Mouse (Mus musculus): ENCODE data around the gene Myo1h. TPM values are rescaled to one million over a fixed set of nuclear protein-coding genes. Genes with fewer than 3 reads are reported as not detected.

The Myo1h gene
- polyA plus RNA-seq, 1 experiment from 2014 or later = 1.9 TPM

DNA sequence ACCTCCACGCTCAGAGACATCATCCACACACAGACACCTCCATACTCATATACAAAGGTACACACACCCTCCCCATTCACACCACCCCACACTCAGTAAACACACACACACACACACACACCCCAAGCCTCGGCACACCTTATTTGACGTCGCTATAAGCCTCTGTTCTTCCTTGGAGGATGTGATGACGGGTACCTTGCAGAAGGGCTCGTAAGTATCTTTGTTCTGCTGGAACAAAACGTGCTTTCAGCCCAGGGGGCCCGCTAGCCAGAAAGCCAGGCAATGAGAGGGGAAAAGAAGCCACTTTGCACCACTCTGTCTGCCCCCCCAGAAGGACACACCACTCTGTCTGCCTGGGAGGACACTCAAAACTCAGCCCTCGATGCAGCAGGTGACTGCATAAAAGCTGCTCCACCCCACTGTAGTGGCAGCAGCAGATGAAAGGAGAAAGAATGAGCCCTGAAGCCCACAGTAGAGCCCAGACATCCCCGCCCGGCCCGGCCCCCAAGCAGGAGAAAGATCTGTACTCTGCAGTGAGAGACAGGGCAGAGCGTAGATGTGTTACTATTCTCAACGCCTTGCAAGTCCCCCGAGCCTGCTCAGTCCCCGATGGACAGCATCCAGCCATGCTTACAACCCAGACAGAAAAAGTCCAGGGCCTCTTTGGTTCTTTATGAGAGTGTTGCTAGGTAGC is 80.0 kb downstream of the Myo1h start:
- Histone ChIP-seq H3K36me3 (peaks cover 78% of the 10 kb centered on the region), H3K27ac (peak overlapping the region; percentile 95), H3K4me2 (replicated peaks) (no peak overlapping the region), H3K4me3 (no peak overlapping the region), H3K27me3 (no peaks in the 10 kb centered on the region), H3K9ac (no peak overlapping the region), H3K4me1 (peaks cover 48% of the 10 kb centered on the region), H3K9me3 (no peaks in the 10 kb centered on the region)
- 88% methylated on average over 16 of the region's 16 CpGs for WGBS
- no peak for ATAC-seq (ENCODE audit: insufficient number of reproducible peaks, insufficient read depth, low FRiP score, low TSS enrichment)

DNA sequence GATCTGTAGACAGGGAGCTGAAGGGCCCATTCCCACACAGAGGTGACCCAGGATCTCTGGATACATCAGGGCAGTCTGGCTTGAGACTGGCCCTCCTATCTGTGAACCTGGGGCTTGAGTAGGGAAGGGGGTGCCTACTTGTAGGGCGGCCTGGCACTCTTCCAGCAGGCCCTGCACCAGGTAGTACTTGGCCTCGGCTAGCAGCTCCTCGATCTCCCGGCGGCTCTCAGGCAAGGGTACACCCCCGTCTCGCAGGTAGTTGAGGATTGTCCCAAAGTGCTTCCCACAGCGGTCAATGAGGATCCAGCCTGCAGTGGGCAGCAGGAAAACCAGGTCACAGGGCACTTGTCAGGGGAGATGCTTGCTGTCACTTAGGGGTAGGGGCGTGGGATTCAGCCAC is 81.0 kb downstream of the Myo1h start:
- H3K4me1 ChIP-seq = peaks cover 48% of the 10 kb centered on the region
- WGBS = 50% methylated on average over 9 of the region's 9 CpGs
- H3K9ac ChIP-seq = no peak overlapping the region
- H3K9me3 ChIP-seq = no peaks in the 10 kb centered on the region
- H3K27ac ChIP-seq = peak overlapping the region; percentile 95
- peaks cover 78% of the 10 kb centered on the region for H3K36me3 ChIP-seq
- no peak overlapping the region for H3K4me3 ChIP-seq
- no peak for ATAC-seq (ENCODE audit: insufficient number of reproducible peaks, insufficient read depth, low FRiP score, low TSS enrichment)
- no peaks in the 10 kb centered on the region for H3K27me3 ChIP-seq
- H3K4me2 ChIP-seq (replicated peaks) = peak overlapping the region; percentile 29

DNA sequence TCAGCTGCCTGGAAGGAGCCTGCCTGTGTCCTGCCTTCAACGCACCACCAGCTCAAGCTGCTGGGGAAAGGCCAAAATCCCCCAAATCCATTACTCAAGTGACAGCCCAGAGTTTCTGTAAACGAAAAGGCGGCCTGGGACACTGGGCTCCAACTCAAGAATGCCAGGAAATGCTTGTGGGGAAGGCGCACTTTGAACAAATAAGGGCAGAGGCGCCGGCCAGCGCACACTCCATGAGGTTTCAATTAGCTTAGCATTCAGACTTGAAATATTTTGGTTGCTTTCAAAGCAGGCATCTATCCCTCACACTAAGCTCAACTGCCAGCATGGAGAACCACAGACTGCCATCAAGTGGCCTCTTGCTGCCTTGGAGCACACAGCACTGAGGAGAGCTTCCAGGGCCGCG is 81.4 kb downstream of the Myo1h start:
- H3K27ac ChIP-seq = peak overlapping the region; percentile 95
- H3K4me1 ChIP-seq = peaks cover 48% of the 10 kb centered on the region
- no peak overlapping the region for H3K4me3 ChIP-seq
- H3K4me2 ChIP-seq (replicated peaks) = peak overlapping the region; percentile 29
- H3K27me3 ChIP-seq = no peaks in the 10 kb centered on the region
- peaks cover 78% of the 10 kb centered on the region for H3K36me3 ChIP-seq
- WGBS = 23% methylated on average over 9 of the region's 9 CpGs
- ATAC-seq (ENCODE audit: insufficient number of reproducible peaks, insufficient read depth, low FRiP score, low TSS enrichment) = peak; percentile 61
- H3K9ac ChIP-seq = 0 out of 2 replicates have a peak overlapping the region, but pooled peaks have one; percentile 11
- H3K9me3 ChIP-seq = no peaks in the 10 kb centered on the region

DNA sequence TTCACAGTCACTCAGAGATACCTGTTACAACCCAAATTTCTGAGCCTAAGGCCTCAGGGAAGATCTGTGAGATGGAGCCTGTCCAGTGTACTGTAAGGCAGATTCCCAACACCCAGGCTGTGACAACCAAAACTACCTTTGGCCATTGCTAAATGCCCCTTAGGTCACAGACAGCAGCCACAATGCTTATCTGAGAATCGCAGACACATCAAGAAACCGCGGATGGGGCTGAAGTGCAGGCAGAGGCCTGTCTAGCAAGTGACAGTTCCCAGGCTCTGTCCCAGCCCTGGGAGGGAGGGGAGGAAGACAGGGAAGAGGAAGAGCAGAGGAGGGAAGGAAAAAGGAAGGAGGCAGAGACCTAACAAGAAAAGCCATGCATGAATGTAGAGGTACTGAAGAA is 82.4 kb downstream of the Myo1h start:
- Histone ChIP-seq H3K9ac (peak overlapping the region; percentile 11; the same call in 1 of the 2 replicates), H3K27me3 (no peaks in the 10 kb centered on the region), H3K4me1 (peaks cover 50% of the 10 kb centered on the region), H3K9me3 (no peaks in the 10 kb centered on the region), H3K4me3 (no peak overlapping the region), H3K27ac (peak overlapping the region; percentile 95), H3K4me2 (replicated peaks) (peak overlapping the region; percentile 24; the same call in 1 of the 2 replicates), H3K36me3 (peaks cover 73% of the 10 kb centered on the region)
- ATAC-seq (ENCODE audit: insufficient number of reproducible peaks, insufficient read depth, low FRiP score, low TSS enrichment) = no peak
- 46% methylated on average over 3 of the region's 3 CpGs for WGBS

DNA sequence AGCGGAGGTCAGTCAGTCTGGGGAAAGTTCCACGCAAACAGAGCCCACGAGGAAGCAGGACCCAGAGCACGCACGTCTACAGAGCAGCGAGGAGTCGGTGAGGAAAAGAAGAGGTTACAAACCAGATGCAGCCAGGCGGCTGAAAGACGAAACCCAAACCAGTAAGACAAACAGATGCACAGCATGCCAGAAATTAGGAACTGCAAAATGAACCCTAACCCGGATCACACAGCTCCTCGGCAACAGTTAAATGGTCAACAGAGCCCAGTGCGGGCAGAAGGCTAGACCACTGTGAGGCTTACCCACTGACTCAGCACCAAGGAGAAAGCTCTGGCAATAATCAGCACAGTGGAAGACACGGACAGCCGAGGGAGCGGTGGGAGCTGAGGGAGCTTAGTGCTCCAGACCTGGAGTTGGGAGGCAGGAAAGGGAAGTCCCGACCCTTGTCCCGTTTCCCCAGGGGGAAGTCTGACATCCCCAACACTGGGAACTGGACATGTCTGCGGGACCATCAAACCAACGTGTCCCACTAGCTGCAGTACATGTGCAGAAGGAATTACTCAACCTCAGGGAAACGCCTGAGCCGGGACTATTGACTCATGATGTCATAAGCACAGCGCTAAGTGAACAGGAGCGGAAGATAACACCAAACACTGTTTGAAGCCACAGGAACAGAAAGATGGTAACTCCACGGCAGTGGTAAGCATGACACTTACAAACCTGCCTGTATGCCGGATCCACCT is 82.9 kb downstream of the Myo1h start:
- 36% methylated on average over 25 of the region's 25 CpGs for WGBS
- H3K9ac ChIP-seq = no peak overlapping the region
- peak overlapping the region; percentile 95 for H3K27ac ChIP-seq
- peaks cover 70% of the 10 kb centered on the region for H3K36me3 ChIP-seq
- H3K9me3 ChIP-seq = no peaks in the 10 kb centered on the region
- H3K4me1 ChIP-seq = peaks cover 55% of the 10 kb centered on the region
- H3K27me3 ChIP-seq = no peaks in the 10 kb centered on the region
- peak overlapping the region; percentile 24; the same call in 1 of the 2 replicates for H3K4me2 ChIP-seq (replicated peaks)
- no peak overlapping the region for H3K4me3 ChIP-seq
- no peak for ATAC-seq (ENCODE audit: insufficient number of reproducible peaks, insufficient read depth, low FRiP score, low TSS enrichment)

DNA sequence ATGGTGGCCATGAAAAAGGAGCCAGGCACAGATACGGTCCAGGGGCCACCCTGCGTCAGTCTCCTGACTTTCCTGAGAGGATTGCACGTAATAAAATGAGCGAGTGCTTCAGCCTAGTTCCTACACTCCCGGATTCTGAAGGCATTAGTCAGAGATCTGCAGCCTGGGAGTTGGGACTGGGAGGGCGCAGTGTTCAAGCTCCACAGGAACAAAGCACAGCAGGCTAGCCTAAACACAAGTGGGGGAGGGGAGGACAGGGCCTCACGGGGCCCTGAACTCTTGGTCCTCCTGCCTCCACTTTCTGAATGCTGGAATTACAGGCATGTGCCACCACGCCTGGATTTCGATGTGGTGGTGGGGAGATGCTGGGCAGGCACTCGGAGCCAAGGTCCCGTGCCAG is 83.6 kb downstream of the Myo1h start:
- H3K27me3 ChIP-seq = no peaks in the 10 kb centered on the region
- no peak overlapping the region; the same call in 1 of the 2 replicates for H3K4me2 ChIP-seq (replicated peaks)
- no peak overlapping the region for H3K9ac ChIP-seq
- no peaks in the 10 kb centered on the region for H3K9me3 ChIP-seq
- H3K4me3 ChIP-seq = no peak overlapping the region
- H3K36me3 ChIP-seq = peaks cover 63% of the 10 kb centered on the region
- H3K4me1 ChIP-seq = peaks cover 57% of the 10 kb centered on the region
- no peak for ATAC-seq (ENCODE audit: insufficient number of reproducible peaks, insufficient read depth, low FRiP score, low TSS enrichment)
- 38% methylated on average over 11 of the region's 11 CpGs for WGBS
- H3K27ac ChIP-seq = peak overlapping the region; percentile 95

DNA sequence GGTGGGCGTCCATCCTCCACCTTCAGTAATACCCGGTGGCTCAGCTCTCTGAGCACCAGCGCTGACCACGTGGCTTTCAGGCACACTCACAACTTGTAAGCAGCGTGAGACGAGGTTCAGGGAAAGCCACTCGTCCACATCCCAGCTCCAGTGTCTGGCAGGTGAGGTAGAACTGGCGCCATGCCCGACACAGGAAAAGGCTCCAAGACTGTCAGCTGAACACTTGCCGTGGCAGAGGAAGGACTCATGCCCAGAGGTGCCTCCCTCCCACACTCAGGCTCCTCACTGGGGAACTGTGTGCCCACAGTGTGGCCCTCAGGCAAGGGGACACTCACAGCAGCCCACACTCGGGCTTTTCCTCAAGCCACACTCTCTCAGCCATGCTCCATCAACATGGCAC is 84.2 kb downstream of the Myo1h start:
- Histone ChIP-seq H3K27ac (peak overlapping the region; percentile 95), H3K9me3 (no peaks in the 10 kb centered on the region), H3K9ac (peak overlapping the region; percentile 30; the same call in 1 of the 2 replicates), H3K4me1 (peaks cover 63% of the 10 kb centered on the region), H3K4me3 (no peak overlapping the region), H3K36me3 (peaks cover 57% of the 10 kb centered on the region), H3K4me2 (replicated peaks) (no peak overlapping the region; the same call in 1 of the 2 replicates), H3K27me3 (no peaks in the 10 kb centered on the region)
- no peak for ATAC-seq (ENCODE audit: insufficient number of reproducible peaks, insufficient read depth, low FRiP score, low TSS enrichment)
- 68% methylated on average over 11 of the region's 11 CpGs for WGBS

DNA sequence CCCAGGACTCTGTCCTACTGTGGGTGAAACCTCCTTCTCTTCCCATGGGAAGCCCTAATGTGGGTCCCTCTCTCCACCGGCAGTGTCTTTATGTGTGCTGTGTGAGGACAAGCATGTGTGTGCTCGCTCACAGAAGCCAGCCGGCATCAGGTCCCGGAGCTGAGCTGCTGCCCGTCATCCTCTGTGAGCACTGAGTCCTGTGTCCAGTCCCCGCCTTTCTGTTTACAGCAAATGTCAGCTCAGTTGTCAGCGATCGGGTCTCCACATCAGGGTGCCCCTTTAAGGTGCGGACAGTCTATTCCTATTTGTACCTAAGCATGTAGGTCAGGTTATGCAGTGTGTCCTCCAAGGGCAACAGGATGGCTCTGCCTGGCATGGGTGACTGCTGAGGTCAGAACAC is 84.6 kb downstream of the Myo1h start:
- Histone ChIP-seq H3K9me3 (no peaks in the 10 kb centered on the region), H3K36me3 (peaks cover 53% of the 10 kb centered on the region), H3K27ac (0 out of 2 replicates have a peak overlapping the region, but pooled peaks have one; percentile 95), H3K4me1 (peaks cover 65% of the 10 kb centered on the region), H3K4me2 (replicated peaks) (no peak overlapping the region), H3K4me3 (no peak overlapping the region), H3K9ac (peak overlapping the region; percentile 30; the same call in 1 of the 2 replicates), H3K27me3 (no peaks in the 10 kb centered on the region)
- 80% methylated on average over 9 of the region's 9 CpGs for WGBS
- ATAC-seq (ENCODE audit: insufficient number of reproducible peaks, insufficient read depth, low FRiP score, low TSS enrichment) = no peak

DNA sequence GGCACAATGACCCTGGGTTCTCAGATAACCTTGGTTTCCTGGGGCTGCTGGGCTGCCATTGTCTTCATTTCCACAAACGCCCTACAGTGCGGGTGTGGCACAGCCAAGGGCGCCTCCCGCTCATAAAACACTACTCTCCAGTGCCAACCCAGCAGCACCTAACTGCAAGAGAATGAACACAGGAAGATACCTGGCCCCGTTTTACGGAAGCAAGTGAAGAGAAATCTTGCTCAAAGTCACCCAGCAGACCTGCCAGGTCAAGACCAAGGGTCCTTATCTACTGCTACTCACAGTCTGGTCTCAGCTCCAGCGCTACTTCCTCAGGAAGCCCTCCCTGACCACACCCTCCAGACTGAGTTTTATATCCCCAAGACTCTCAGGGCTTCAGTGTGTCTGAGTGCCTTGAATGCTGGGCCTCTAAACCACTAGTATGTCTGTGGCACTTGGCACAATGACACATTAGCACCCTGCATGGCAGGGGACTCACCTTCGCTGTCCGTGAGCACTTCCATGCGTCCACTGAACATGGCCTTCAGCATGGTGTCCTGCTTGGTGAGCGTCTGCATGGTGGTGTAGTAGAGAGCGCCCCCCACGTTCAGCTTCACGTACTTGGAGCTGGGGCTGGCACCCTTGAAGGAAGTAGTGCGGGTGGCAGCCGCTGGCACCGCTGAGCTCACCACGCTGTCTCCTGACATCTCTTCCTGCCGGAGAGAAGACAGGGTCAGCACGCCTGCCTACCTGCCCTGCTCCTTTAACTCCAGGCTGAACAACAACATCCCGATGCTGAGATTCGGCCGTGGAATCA is 85.6 kb downstream of the Myo1h start:
- Histone ChIP-seq H3K36me3 (peaks cover 43% of the 10 kb centered on the region), H3K9ac (no peak overlapping the region), H3K27ac (no peak overlapping the region), H3K27me3 (no peaks in the 10 kb centered on the region), H3K9me3 (no peaks in the 10 kb centered on the region), H3K4me3 (no peak overlapping the region), H3K4me1 (peaks cover 67% of the 10 kb centered on the region), H3K4me2 (replicated peaks) (no peak overlapping the region)
- no peak for ATAC-seq (ENCODE audit: insufficient number of reproducible peaks, insufficient read depth, low FRiP score, low TSS enrichment)
- WGBS = 88% methylated on average over 23 of the region's 23 CpGs

DNA sequence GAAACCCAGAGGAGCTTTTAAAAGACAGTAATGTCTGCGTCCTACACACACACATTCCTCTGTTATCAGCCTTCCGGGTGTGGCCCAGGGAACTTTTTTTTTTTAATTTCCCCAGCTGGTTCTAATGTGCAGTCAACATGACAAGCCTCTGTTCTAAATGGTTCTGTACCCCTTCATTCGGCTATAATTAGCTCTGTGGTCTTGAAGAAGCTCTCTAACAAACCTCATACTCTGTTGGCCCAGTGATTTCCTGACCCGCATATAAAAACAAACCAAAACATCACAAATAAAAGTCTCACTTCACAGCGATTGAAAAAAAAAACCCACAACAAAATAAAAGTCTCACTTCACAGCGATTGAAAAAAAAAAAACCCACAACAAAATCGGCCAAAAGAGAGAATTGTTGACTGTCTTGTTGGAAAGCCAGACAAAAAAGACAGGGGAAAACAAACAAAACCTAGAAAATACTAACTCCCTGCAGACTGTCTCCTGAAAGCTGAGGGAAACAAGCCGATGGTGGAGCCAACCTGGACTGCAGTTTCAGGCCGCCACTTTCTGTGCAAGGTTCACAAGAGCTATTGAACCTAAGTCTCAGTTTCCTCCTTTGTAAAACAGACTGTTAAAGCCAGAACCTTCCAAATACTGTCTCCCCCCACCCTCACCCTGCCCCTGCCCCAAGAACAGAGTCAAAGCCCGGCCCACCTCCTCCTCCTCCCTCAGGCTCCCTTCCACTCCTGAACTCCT is 89.4 kb downstream of the Myo1h start:
- 48% methylated on average over 10 of the region's 10 CpGs for WGBS
- Histone ChIP-seq H3K4me1 (peaks cover 44% of the 10 kb centered on the region), H3K9ac (peak overlapping the region; percentile 95; the same call in 1 of the 2 replicates), H3K4me3 (peak overlapping the region; percentile 89), H3K9me3 (no peaks in the 10 kb centered on the region), H3K27me3 (no peaks in the 10 kb centered on the region), H3K27ac (peak overlapping the region; percentile 67), H3K4me2 (replicated peaks) (peak overlapping the region; percentile 88), H3K36me3 (peaks cover 27% of the 10 kb centered on the region)
- ATAC-seq (ENCODE audit: insufficient number of reproducible peaks, insufficient read depth, low FRiP score, low TSS enrichment) = no peak

DNA sequence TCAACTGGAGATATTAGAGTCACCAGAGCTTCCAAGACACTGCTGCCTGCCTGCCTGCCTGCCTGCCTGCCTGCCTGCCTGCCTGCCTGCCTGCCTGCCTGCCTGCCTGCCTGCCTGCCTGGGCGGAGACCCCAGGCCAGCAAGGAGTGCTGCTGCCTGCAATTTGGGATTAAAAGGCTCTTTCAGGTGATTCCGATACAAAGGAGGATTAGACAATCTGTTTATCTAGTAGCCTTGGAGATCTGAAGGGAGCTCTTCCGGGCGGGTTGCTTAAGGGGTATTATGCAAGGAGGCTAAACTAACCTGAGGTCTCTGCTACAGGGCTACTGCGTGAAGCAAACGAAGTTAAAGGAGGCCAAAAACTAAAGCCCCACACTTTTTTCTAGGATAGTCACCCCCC is 90.0 kb downstream of the Myo1h start:
- no peak for ATAC-seq (ENCODE audit: insufficient number of reproducible peaks, insufficient read depth, low FRiP score, low TSS enrichment)
- Histone ChIP-seq H3K9me3 (no peaks in the 10 kb centered on the region), H3K27me3 (no peaks in the 10 kb centered on the region), H3K27ac (peak overlapping the region; percentile 67), H3K4me1 (peaks cover 42% of the 10 kb centered on the region), H3K4me3 (peak overlapping the region; percentile 89), H3K36me3 (peaks cover 25% of the 10 kb centered on the region), H3K4me2 (replicated peaks) (peak overlapping the region; percentile 88), H3K9ac (peak overlapping the region; percentile 95)
- WGBS = 25% methylated on average over 6 of the region's 6 CpGs

Data from embryonic facial prominence, embryonic 12.5 days (tissue).